Mouse (Mus musculus) C2C12 (cell line): ENCODE results near the gene Pcbp3. TPM values are rescaled to one million over a fixed set of nuclear protein-coding genes. Genes with fewer than 3 reads are reported as not detected.

Experiments used
- H3K27me3 ChIP-seq: one replicate; pipeline ENCODE4 v1.6.1; 2011; ENCODE audit not compliant: control insufficient read depth, insufficient read depth, insufficient read length
- H3K36me3 ChIP-seq: one replicate; pipeline ENCODE4 v1.6.1; 2011; ENCODE audit not compliant: control insufficient read depth, insufficient read depth
- H3K4me3 ChIP-seq: one replicate; pipeline ENCODE4 v1.5.1; 2011; ENCODE audit warnings: mild to moderate bottlenecking, control low read depth; ENCODE audit not compliant: poor library complexity, insufficient read depth, severe bottlenecking
- H3K79me2 ChIP-seq: one replicate; pipeline ENCODE4 v1.6.1; 2011; ENCODE audit not compliant: control insufficient read depth, insufficient read depth
- H3K79me3 ChIP-seq: one replicate; pipeline ENCODE4 v1.6.1; 2011; ENCODE audit warnings: low read depth, control low read depth
- H3ac ChIP-seq: one replicate; pipeline ENCODE3; 2011; ENCODE audit warnings: low read depth; ENCODE audit not compliant: control insufficient read depth, insufficient read length
- CEBPB ChIP-seq: IDR thresholded peaks from one replicate; pipeline ENCODE4 v1.6.1; 2011; ENCODE audit warnings: low read depth, mild to moderate bottlenecking, control low read depth, moderate library complexity
- CTCF ChIP-seq: IDR thresholded peaks from one replicate; pipeline ENCODE4 v1.5.1; 2011; ENCODE audit not compliant: control insufficient read depth, insufficient read depth, insufficient read length
- FOSL1 ChIP-seq: IDR thresholded peaks from one replicate; pipeline ENCODE4 v1.8.0; 2011; ENCODE audit warnings: mild to moderate bottlenecking, low read length; ENCODE audit not compliant: poor library complexity, insufficient read depth, severe bottlenecking
- MAX ChIP-seq: IDR thresholded peaks from one replicate; pipeline ENCODE4 v1.6.1; 2011; ENCODE audit warnings: mild to moderate bottlenecking, control low read depth
- MYOD1 ChIP-seq: IDR thresholded peaks from one replicate; pipeline ENCODE4 v1.6.1; 2011; ENCODE audit warnings: low read depth; ENCODE audit not compliant: control insufficient read depth, insufficient read length
- MYOG ChIP-seq: IDR thresholded peaks from one replicate; pipeline ENCODE4 v1.6.1; 2011; ENCODE audit not compliant: control insufficient read depth, insufficient read length; ENCODE audit errors: extremely low read depth
- USF1 ChIP-seq: IDR thresholded peaks from one replicate; pipeline ENCODE4 v1.6.1; 2011; ENCODE audit warnings: low read depth, mild to moderate bottlenecking, control low read depth, moderate library complexity
- polyA plus RNA-seq: library from polyadenylated mRNA; unstranded; fragments of >200 nt; fragmentation: generic; extraction: Trizol; gene quantifications from one replicate; pipeline ENCODE4 v1.2.1, GENCODE M21; 2012; ENCODE audit warnings: missing spikeins

The Pcbp3 gene
- polyA plus RNA-seq, 1 experiment, result 9.8 TPM

GRCm38 (mm10) chr10:76859355-76860127 lies 102.1 kb downstream of the Pcbp3 start:
- H3K4me3 ChIP-seq, result no peak overlapping the region
- no peak for TF ChIP-seq FOSL1
- TF ChIP-seq MAX, result no peak
- no peak for TF ChIP-seq MYOD1
- peak; percentile 15 for TF ChIP-seq CEBPB
- H3K36me3 ChIP-seq, result no peaks in the 10 kb centered on the region
- H3ac ChIP-seq, result no peak overlapping the region
- no peaks in the 10 kb centered on the region for H3K27me3 ChIP-seq
- H3K79me3 ChIP-seq, result no peaks in the 10 kb centered on the region
- H3K79me2 ChIP-seq, result peaks cover 14% of the 10 kb centered on the region

GRCm38 (mm10) chr10:76857879-76858278 lies 103.8 kb downstream of the Pcbp3 start:
- no peaks in the 10 kb centered on the region for H3K79me3 ChIP-seq
- H3ac ChIP-seq, result no peak overlapping the region
- peaks cover 14% of the 10 kb centered on the region for H3K79me2 ChIP-seq
- no peaks in the 10 kb centered on the region for H3K36me3 ChIP-seq
- H3K27me3 ChIP-seq, result no peaks in the 10 kb centered on the region
- H3K4me3 ChIP-seq, result no peak overlapping the region
- TF ChIP-seq CEBPB, result no peak
- TF ChIP-seq CTCF, result no peak
- TF ChIP-seq FOSL1, result no peak
- TF ChIP-seq MYOD1, result no peak
- no peak for TF ChIP-seq MAX
- TF ChIP-seq MYOG, result no peak
- no peak for TF ChIP-seq USF1

GRCm38 (mm10) chr10:76846480-76846879 lies 115.2 kb downstream of the Pcbp3 start:
- no peaks in the 10 kb centered on the region for H3K36me3 ChIP-seq
- H3K79me2 ChIP-seq, result no peaks in the 10 kb centered on the region
- TF ChIP-seq FOSL1 (no peak), MYOD1 (no peak), MYOG (no peak), CTCF (no peak), USF1 (no peak), CEBPB (no peak), MAX (no peak)
- H3K79me3 ChIP-seq, result no peaks in the 10 kb centered on the region
- no peak overlapping the region for H3ac ChIP-seq
- no peaks in the 10 kb centered on the region for H3K27me3 ChIP-seq
- H3K4me3 ChIP-seq, result no peak overlapping the region

- Histone ChIP-seq H3K79me3 (no peaks in the 10 kb centered on the region), H3K4me3 (no peak overlapping the region), H3ac (no peak overlapping the region), H3K79me2 (no peaks in the 10 kb centered on the region), H3K36me3 (no peaks in the 10 kb centered on the region), H3K27me3 (no peaks in the 10 kb centered on the region)
- TF ChIP-seq CEBPB, result no peak
- TF ChIP-seq MYOG, result no peak
- TF ChIP-seq CTCF, result no peak
Measured at GRCm38 (mm10) chr10:76844901-76845300, 116.8 kb downstream of the Pcbp3 start.

GRCm38 (mm10) chr10:76844365-76844764 lies 117.3 kb downstream of the Pcbp3 start:
- H3K79me2 ChIP-seq, result no peaks in the 10 kb centered on the region
- no peak overlapping the region for H3ac ChIP-seq
- H3K4me3 ChIP-seq, result no peak overlapping the region
- H3K27me3 ChIP-seq, result no peaks in the 10 kb centered on the region
- no peaks in the 10 kb centered on the region for H3K36me3 ChIP-seq
- no peaks in the 10 kb centered on the region for H3K79me3 ChIP-seq
- TF ChIP-seq MYOG (no peak), MYOD1 (no peak), FOSL1 (no peak), USF1 (no peak), CTCF (no peak), CEBPB (no peak), MAX (no peak)

- TF ChIP-seq CEBPB (no peak), MAX (no peak), FOSL1 (no peak), MYOD1 (no peak), CTCF (no peak), MYOG (no peak), USF1 (no peak)
- no peaks in the 10 kb centered on the region for H3K27me3 ChIP-seq
Measured at GRCm38 (mm10) chr10:76842087-76842486, 119.6 kb downstream of the Pcbp3 start.

More at GRCm38 (mm10) chr10:76842087-76842486, 119.6 kb downstream of the Pcbp3 start:
- H3K79me3 ChIP-seq, result no peaks in the 10 kb centered on the region
- H3K4me3 ChIP-seq, result no peak overlapping the region
- H3K36me3 ChIP-seq, result no peaks in the 10 kb centered on the region
- H3K79me2 ChIP-seq, result no peaks in the 10 kb centered on the region
- H3ac ChIP-seq, result no peak overlapping the region
